Mouse (Mus musculus): ENCODE results near the gene Strc. TPM values are rescaled to one million over a fixed set of nuclear protein-coding genes. Genes with fewer than 3 reads are reported as not detected.
A peak's percentile ranks its signal among the peaks of the same experiment; 100 is the strongest.

The Strc gene
- polyA plus RNA-seq, 1 experiment from 2014 or later, result not detected

DNA sequence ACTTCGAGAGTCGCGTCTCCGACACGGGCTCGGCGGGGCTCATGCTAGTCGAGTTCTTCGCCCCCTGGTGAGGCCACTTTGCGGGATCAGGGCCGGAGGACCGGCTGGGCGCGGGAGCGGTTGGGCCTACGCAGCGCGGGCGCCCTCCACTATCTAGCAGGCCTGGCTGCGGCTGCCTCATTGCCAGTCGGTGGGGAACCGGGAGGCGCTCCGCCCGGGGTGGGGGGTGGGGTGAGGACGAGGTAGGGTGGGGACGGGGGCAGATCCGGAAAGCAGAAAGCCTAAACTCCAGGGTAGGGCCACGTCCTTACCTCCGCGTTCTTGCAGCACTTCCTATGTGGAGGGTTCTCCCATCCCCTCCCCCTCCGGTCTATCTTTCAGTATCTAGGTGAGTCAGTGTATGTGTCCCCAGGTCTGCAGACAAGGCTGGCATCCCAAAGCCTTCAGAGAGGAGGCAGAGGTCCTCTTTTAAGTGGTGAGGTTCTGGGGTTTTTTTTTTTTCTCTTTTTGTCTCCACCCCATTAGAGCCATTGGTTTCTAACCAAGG lies 27.2 kb upstream of the Strc start:
- peak overlapping the region; percentile 57 for H3K4me2 ChIP-seq (ENCODE audit: low read depth, low read length)
- no peaks in the 10 kb centered on the region for H3K27me3 ChIP-seq (ENCODE audit: control insufficient read depth, insufficient read depth, low read length)
- ATAC-seq (replicated peaks; ENCODE audit: insufficient number of reproducible peaks, low FRiP score, low TSS enrichment, low read depth), result peak; percentile 22
- H3K36me3 ChIP-seq (replicated peaks; ENCODE audit: control insufficient read depth, insufficient read depth, low read depth, low read length), result peaks cover 7% of the 10 kb centered on the region
- H3K4me3 ChIP-seq (ENCODE audit: low read depth, low read length), result peak overlapping the region; percentile 99
- WGBS, result under 1% methylated on average over 26 of the region's 32 CpGs
- H3K9ac ChIP-seq (replicated peaks; ENCODE audit: low read length), result peak overlapping the region; percentile 98
- peak overlapping the region; percentile 97 for H3K27ac ChIP-seq (replicated peaks; ENCODE audit: low read depth, low read length)
- H3K9me3 ChIP-seq (replicated peaks; ENCODE audit: control insufficient read depth, low read length), result no peaks in the 10 kb centered on the region
- H3K4me1 ChIP-seq (ENCODE audit: control insufficient read depth, insufficient read depth, low read length), result no peaks in the 10 kb centered on the region
- DNase-seq (ENCODE audit: low spot score), result peak; percentile 51

DNA sequence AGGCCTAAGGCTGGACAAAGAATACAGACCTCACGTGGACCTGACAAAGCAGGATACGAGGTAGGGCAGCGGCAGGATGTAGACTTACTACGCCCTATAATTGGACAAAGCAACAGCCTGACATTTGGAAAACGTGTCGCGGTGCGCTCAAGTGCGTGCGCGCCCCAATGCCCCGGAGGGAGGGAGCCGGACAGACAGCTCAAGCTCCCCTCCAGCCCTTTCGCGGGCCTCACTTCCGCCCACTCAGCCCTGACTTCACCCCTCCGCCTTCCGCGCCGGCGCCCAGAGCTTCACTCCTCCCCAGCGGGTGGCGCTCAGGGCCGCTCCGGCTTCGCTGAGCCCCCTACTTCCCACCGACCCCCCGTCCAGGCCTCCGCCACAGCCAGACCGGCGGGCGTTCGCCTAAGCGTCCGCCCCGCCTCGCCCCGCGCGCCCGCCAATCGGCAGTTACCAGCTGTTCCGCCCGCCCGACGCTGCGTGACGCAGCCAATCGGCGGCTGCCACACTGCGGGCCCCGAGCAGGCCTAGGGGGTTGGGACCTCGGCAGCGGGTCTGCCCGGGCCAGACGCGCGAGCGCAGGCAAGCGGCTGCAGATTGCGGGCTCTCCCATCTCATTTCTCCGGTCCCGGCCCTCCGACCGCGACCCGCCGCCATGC lies 26.5 kb upstream of the Strc start, which contains the start of the genes Pdia3 and Catsper2:
Gene Pdia3, plus strand, starts transcription at position 389 of the 656 bp plus-strand sequence.
Gene Catsper2, minus strand, starts transcription at position 406 of the 656 bp plus-strand sequence.
- Histone ChIP-seq H3K27me3 (ENCODE audit: control insufficient read depth, insufficient read depth, low read length) (no peaks in the 10 kb centered on the region), H3K4me3 (ENCODE audit: low read depth, low read length) (peak within 1 kb of the TSS; percentile 99), H3K9ac (replicated peaks; ENCODE audit: low read length) (peak within 1 kb of the TSS; percentile 98), H3K9me3 (replicated peaks; ENCODE audit: control insufficient read depth, low read length) (no peaks in the 10 kb centered on the region), H3K4me2 (ENCODE audit: low read depth, low read length) (peak within 1 kb of the TSS; percentile 61), H3K27ac (replicated peaks; ENCODE audit: low read depth, low read length) (peak within 1 kb of the TSS; percentile 97), H3K4me1 (ENCODE audit: control insufficient read depth, insufficient read depth, low read length) (no peaks in the 10 kb centered on the region), H3K36me3 (replicated peaks; ENCODE audit: control insufficient read depth, insufficient read depth, low read depth, low read length) (peaks cover 7% of the 10 kb centered on the region; the same call in 1 of the 2 replicates)
- under 1% methylated on average over 62 of the region's 68 CpGs for WGBS
- DNase-seq (ENCODE audit: low spot score) (peak; percentile 98), ATAC-seq (replicated peaks; ENCODE audit: insufficient number of reproducible peaks, low FRiP score, low TSS enrichment, low read depth) (peak; percentile 99)

DNA sequence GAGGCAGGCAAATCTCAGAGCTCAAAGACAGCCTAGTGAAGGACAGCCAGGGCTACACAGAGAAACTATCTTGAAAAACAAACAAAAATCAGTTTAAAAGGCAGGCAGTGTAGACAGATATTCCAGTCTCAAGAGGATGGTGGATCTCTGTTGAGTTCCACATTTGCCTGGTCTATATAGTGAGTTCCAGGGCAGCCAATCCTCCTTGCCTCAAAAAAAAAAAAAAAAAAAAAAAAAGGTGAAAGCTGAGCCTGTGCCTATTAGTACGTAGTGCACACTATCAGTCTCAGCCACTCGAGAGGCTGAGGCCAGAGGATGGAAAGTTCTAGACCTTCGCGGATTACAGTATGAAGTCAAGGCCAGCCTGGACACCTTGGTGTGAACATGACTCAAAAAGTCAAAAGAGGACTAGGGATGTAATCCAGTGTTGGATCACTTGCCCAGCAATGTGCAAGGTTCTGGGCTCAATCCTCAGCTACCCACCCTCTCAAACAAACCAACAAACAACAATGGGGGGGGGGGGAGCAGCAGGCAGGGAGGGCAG lies 25.9 kb upstream of the Strc start:
- no peaks in the 10 kb centered on the region for H3K4me1 ChIP-seq (ENCODE audit: control insufficient read depth, insufficient read depth, low read length)
- H3K36me3 ChIP-seq (replicated peaks; ENCODE audit: control insufficient read depth, insufficient read depth, low read depth, low read length), result 0 out of 2 replicates have a peak, but pooled peaks cover 3% of the 10 kb centered on the region
- H3K4me2 ChIP-seq (ENCODE audit: low read depth, low read length), result peak overlapping the region; percentile 61
- H3K27me3 ChIP-seq (ENCODE audit: control insufficient read depth, insufficient read depth, low read length), result no peaks in the 10 kb centered on the region
- peak overlapping the region; percentile 97 for H3K27ac ChIP-seq (replicated peaks; ENCODE audit: low read depth, low read length)
- peak overlapping the region; percentile 63 for H3K9ac ChIP-seq (replicated peaks; ENCODE audit: low read length)
- ATAC-seq (replicated peaks; ENCODE audit: insufficient number of reproducible peaks, low FRiP score, low TSS enrichment, low read depth), result peak; percentile 5; the same call in 1 of the 2 replicates
- no peak for DNase-seq (ENCODE audit: low spot score)
- WGBS, result 18% methylated on average over 4 of the region's 4 CpGs
- no peaks in the 10 kb centered on the region for H3K9me3 ChIP-seq (replicated peaks; ENCODE audit: control insufficient read depth, low read length)
- H3K4me3 ChIP-seq (ENCODE audit: low read depth, low read length), result peak overlapping the region; percentile 99

DNA sequence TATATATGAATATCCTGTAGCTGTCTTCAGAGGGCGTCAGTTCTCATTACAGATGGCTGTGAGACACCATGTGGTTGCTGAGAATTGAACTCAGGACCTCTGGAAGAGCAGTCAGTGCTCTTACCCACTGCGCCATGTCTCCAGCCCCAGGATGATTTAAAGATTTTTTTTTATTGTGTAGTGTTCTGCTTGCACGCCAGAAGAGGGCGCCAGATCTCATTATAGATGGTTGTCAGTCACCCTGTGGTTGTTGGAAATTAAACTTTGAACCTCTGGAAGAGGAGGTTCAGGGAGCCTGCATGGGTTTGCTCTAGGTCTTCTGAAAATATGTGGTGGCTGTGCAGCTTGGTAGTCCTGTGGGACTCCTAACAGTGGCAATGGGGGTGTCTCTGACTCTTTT lies 21.2 kb upstream of the Strc start:
- Histone ChIP-seq H3K27ac (replicated peaks; ENCODE audit: low read depth, low read length) (no peak overlapping the region), H3K4me3 (ENCODE audit: low read depth, low read length) (no peak overlapping the region), H3K9ac (replicated peaks; ENCODE audit: low read length) (no peak overlapping the region), H3K9me3 (replicated peaks; ENCODE audit: control insufficient read depth, low read length) (no peaks in the 10 kb centered on the region), H3K4me2 (ENCODE audit: low read depth, low read length) (no peak overlapping the region), H3K36me3 (replicated peaks; ENCODE audit: control insufficient read depth, insufficient read depth, low read depth, low read length) (no peaks in the 10 kb centered on the region), H3K4me1 (ENCODE audit: control insufficient read depth, insufficient read depth, low read length) (no peaks in the 10 kb centered on the region), H3K27me3 (ENCODE audit: control insufficient read depth, insufficient read depth, low read length) (no peaks in the 10 kb centered on the region)
- no peak for ATAC-seq (replicated peaks; ENCODE audit: insufficient number of reproducible peaks, low FRiP score, low TSS enrichment, low read depth)
- DNase-seq (ENCODE audit: low spot score), result peak; percentile 27
- WGBS, result 28% methylated on average over 4 of the region's 4 CpGs

DNA sequence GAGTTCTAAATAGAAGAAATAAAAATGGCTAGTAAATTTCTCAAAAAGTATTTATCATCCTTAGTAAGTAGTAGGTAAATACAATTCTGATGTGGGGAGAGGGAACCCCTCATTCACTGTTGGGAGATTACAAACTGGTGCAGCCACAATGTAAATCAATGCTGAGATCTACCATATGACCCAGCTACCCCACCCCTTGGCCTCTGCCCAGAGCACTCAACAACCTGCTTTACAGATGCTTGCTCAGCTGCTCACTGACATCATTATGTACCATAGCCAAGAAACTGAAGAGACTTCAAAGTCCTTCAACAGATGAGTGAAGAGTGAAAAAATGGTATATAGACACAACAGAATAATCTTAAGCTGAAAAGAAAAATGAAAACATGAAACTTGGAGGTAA lies 16.3 kb upstream of the Strc start:
- H3K27me3 ChIP-seq (ENCODE audit: control insufficient read depth, insufficient read depth, low read length), result no peaks in the 10 kb centered on the region
- no peak overlapping the region for H3K9ac ChIP-seq (replicated peaks; ENCODE audit: low read length)
- no peak for ATAC-seq (replicated peaks; ENCODE audit: insufficient number of reproducible peaks, low FRiP score, low TSS enrichment, low read depth)
- H3K4me2 ChIP-seq (ENCODE audit: low read depth, low read length), result no peak overlapping the region
- no peaks in the 10 kb centered on the region for H3K36me3 ChIP-seq (replicated peaks; ENCODE audit: control insufficient read depth, insufficient read depth, low read depth, low read length)
- no peak for DNase-seq (ENCODE audit: low spot score)
- no peak overlapping the region for H3K27ac ChIP-seq (replicated peaks; ENCODE audit: low read depth, low read length)
- no peaks in the 10 kb centered on the region for H3K4me1 ChIP-seq (ENCODE audit: control insufficient read depth, insufficient read depth, low read length)
- H3K9me3 ChIP-seq (replicated peaks; ENCODE audit: control insufficient read depth, low read length), result no peaks in the 10 kb centered on the region
- H3K4me3 ChIP-seq (ENCODE audit: low read depth, low read length), result no peak overlapping the region

DNA sequence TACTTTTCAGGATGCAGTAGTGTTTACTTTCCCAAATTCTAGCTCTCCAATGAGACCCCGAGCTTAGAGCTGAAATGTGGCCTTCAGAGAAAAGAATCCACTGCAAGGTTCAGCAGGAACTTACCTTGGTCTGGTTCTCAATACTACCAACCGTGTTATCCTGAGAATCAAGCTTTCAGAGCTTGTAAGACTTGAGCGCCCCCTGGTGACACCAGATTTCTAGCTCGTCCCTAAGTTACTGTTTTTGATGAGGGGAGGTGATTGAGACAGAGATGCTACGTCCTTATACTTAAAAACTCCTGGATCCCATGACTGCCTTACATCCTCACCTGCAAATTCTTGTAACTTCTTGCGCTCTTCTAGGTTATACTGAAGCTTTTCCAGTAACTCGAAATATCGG lies 9.7 kb upstream of the Strc start:
- no peak overlapping the region for H3K4me3 ChIP-seq (ENCODE audit: low read depth, low read length)

DNA sequence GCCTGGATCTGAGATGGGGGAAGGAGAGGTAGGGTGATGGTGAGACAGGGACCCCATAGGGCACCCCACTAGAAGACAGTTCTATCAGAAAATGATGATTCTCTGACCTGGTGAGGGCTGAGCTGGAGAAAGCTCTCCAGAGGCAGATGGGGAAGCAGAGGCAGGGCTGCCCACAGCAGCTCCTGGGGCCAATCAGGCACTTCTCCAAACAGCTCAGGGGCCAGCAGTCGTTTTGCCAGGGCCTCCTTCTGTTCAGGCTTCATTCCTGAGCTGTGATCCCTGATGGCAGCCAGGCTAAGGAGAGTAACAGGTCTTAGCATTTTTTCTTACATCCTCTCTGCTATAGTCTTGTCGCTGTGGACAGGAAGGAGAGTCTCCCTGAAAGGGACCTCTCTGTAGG lies 12.2 kb downstream of the Strc start:
- Histone ChIP-seq H3K36me3 (replicated peaks; ENCODE audit: control insufficient read depth, insufficient read depth, low read depth, low read length) (no peaks in the 10 kb centered on the region), H3K9me3 (replicated peaks; ENCODE audit: control insufficient read depth, low read length) (no peaks in the 10 kb centered on the region), H3K4me3 (ENCODE audit: low read depth, low read length) (no peak overlapping the region), H3K27me3 (ENCODE audit: control insufficient read depth, insufficient read depth, low read length) (no peaks in the 10 kb centered on the region), H3K27ac (replicated peaks; ENCODE audit: low read depth, low read length) (no peak overlapping the region), H3K4me2 (ENCODE audit: low read depth, low read length) (no peak overlapping the region), H3K4me1 (ENCODE audit: control insufficient read depth, insufficient read depth, low read length) (no peaks in the 10 kb centered on the region), H3K9ac (replicated peaks; ENCODE audit: low read length) (no peak overlapping the region)
- no peak for ATAC-seq (replicated peaks; ENCODE audit: insufficient number of reproducible peaks, low FRiP score, low TSS enrichment, low read depth)
- DNase-seq (ENCODE audit: low spot score), result no peak
- 61% methylated on average over 2 of the region's 2 CpGs for WGBS

More for the DNA sequence above, 9.7 kb upstream of the Strc start:
- no peak overlapping the region for H3K27ac ChIP-seq (replicated peaks; ENCODE audit: low read depth, low read length)
- no peak for ATAC-seq (replicated peaks; ENCODE audit: insufficient number of reproducible peaks, low FRiP score, low TSS enrichment, low read depth)
- peak; percentile 95 for DNase-seq (ENCODE audit: low spot score)
- no peaks in the 10 kb centered on the region for H3K27me3 ChIP-seq (ENCODE audit: control insufficient read depth, insufficient read depth, low read length)
- no peak overlapping the region for H3K9ac ChIP-seq (replicated peaks; ENCODE audit: low read length)
- H3K36me3 ChIP-seq (replicated peaks; ENCODE audit: control insufficient read depth, insufficient read depth, low read depth, low read length), result no peaks in the 10 kb centered on the region
- 13% methylated on average over 8 of the region's 8 CpGs for WGBS
- H3K4me1 ChIP-seq (ENCODE audit: control insufficient read depth, insufficient read depth, low read length), result no peaks in the 10 kb centered on the region
- H3K4me2 ChIP-seq (ENCODE audit: low read depth, low read length), result no peak overlapping the region
- H3K9me3 ChIP-seq (replicated peaks; ENCODE audit: control insufficient read depth, low read length), result no peaks in the 10 kb centered on the region

DNA sequence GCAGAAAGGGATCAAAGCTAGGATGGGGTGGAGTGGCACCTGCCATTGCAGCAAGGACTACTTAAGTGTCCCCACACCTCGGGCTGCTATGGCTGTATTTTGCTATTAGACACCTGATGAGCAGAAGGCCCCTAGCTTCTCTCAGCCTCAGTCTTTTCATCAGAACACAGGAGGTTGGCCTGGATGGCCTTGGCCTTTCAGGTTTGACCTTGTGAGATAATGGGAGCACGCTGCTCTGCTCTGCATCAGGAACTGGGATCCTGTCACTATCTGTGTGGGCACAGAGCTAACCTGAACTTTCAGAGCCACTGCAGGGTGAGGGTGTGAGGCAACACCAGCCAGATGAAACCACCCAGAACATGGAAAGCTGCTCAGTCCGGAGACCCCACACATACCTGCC lies 14.7 kb downstream of the Strc start:
- 76% methylated on average over 3 of the region's 3 CpGs for WGBS
- ATAC-seq (replicated peaks; ENCODE audit: insufficient number of reproducible peaks, low FRiP score, low TSS enrichment, low read depth) (no peak), DNase-seq (ENCODE audit: low spot score) (no peak)
- Histone ChIP-seq H3K4me3 (ENCODE audit: low read depth, low read length) (no peak overlapping the region), H3K4me2 (ENCODE audit: low read depth, low read length) (no peak overlapping the region), H3K9me3 (replicated peaks; ENCODE audit: control insufficient read depth, low read length) (no peaks in the 10 kb centered on the region), H3K4me1 (ENCODE audit: control insufficient read depth, insufficient read depth, low read length) (no peaks in the 10 kb centered on the region), H3K36me3 (replicated peaks; ENCODE audit: control insufficient read depth, insufficient read depth, low read depth, low read length) (no peaks in the 10 kb centered on the region), H3K27me3 (ENCODE audit: control insufficient read depth, insufficient read depth, low read length) (no peaks in the 10 kb centered on the region), H3K9ac (replicated peaks; ENCODE audit: low read length) (no peak overlapping the region), H3K27ac (replicated peaks; ENCODE audit: low read depth, low read length) (no peak overlapping the region)
